In the genomic region with DNA sequence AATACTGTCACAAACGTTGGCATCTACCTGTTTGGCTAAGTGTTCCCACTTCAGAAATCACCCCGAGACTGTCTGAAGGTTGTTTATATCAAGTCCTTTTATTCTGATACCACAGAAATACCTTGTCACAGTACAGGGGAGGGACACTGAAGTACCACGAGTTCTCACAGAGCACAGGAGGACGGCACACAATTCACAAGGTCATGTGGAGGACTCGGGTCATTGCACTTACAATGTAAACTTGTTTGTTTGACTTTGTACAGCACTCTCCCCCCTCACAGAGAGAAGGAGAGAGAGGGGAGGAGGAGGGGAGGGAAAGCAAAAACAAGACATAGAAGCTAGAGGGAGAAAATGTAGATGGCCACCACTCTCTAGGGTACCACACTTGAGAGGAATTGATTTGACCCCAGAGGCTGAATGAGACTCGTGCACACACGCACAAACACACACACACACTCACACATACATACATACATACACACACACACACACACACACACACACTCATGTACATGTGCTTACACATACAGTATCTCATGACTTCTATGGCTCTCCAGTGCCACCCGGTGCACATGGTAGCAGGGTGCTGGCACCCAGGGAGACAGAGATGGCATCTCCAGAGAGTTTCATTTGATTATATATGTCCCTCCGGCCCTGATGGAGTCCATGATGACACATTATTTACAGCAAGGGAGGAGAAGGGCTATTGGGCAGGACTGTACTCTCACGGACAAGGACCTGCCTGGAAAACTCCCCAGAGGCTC, we compare ENCODE assay signal across 9 mouse cellular contexts. TPM values are rescaled to one million over a fixed set of nuclear protein-coding genes. Genes with fewer than 3 reads are reported as not detected.
DNase-seq lines count a peak whose midpoint lies in the region; ATAC-seq and TF ChIP-seq lines count a peak whose summit lies in the region.
"Had no signal": no experiment of that assay in that cellular context is flagged by ENCODE, and none has a peak within 500 bp of the region (broad histone marks: within the 10 kb centered on the region; RNA-seq: fewer than 3 reads in every experiment).

No protein-coding gene starts in this region.

- no peak for TF ChIP-seq POLR2A in kidney, adult 2 months (IDR thresholded peaks at IDR 0.05; ENCODE audit: low read depth, low read length)
- no peak for TF ChIP-seq POLR2A in MEL (IDR thresholded peaks at IDR 0.05; ENCODE audit: control insufficient read depth in 1 of 2, insufficient read depth in 1 of 2, low read depth in 1 of 2, low read length in 2 of 2, poor library complexity in 1 of 2)

- TF ChIP-seq CTCF in kidney, adult 2 months (conservative IDR thresholded peaks at IDR 0.05; ENCODE audit: insufficient read depth, insufficient read length, low read depth, low read length): no peak
- peak in 2 of 3 experiments; percentile 7 to 22; a peak in 2 of 6 replicates for TF ChIP-seq CTCF in MEL (IDR thresholded peaks at IDR 0.05 in 2 of 3, conservative IDR thresholded peaks at IDR 0.05 in 1 of 3; ENCODE audit: control insufficient read depth in 1 of 3, insufficient read depth in 1 of 3, low read depth in 2 of 3, low read length in 3 of 3, poor library complexity in 1 of 3, severe bottlenecking in 1 of 3)

- peak overlapping the region; percentile 96 for H3K4me2 ChIP-seq in embryonic facial prominence, embryonic 13.5 days
- peak overlapping the region; percentile 92 for H3K4me2 ChIP-seq in liver, embryonic 13.5 days

- H3K27ac ChIP-seq in kidney, adult 2 months (ENCODE audit: insufficient read depth, low read depth, low read length): peak overlapping the region; percentile 11; the same call in 1 of the 2 replicates
- H3K27ac ChIP-seq in MEL (ENCODE audit: control insufficient read depth, low read depth, low read length): peak overlapping the region; percentile 30
- H3K27ac ChIP-seq in embryonic facial prominence, embryonic 13.5 days: no peak overlapping the region
- peak overlapping the region; percentile 100 for H3K27ac ChIP-seq in liver, embryonic 13.5 days

- TF ChIP-seq RAD21 in MEL (IDR thresholded peaks at IDR 0.05; ENCODE audit: low read depth, low read length): no peak

- H3K9me3 ChIP-seq in MEL (replicated peaks; ENCODE audit: insufficient read depth, low read length): no peaks in the 10 kb centered on the region
- no peaks in the 10 kb centered on the region for H3K9me3 ChIP-seq in embryonic facial prominence, embryonic 13.5 days
- no peaks in the 10 kb centered on the region for H3K9me3 ChIP-seq in liver, embryonic 13.5 days (replicated peaks)

- H3K4me3 ChIP-seq in kidney, adult 2 months (ENCODE audit: insufficient read depth, low read depth, low read length): no peak overlapping the region
- peak overlapping the region; percentile 11 to 30; a peak in 3 of 4 replicates for H3K4me3 ChIP-seq in MEL (ENCODE audit: control insufficient read depth in 1 of 2, insufficient read depth in 1 of 2, low read depth in 2 of 2, low read length in 2 of 2)
- H3K4me3 ChIP-seq in embryonic facial prominence, embryonic 13.5 days: no peak overlapping the region
- peak overlapping the region; percentile 95 for H3K4me3 ChIP-seq in liver, embryonic 13.5 days (replicated peaks)

- H3K9ac ChIP-seq in MEL (ENCODE audit: control insufficient read depth, low read depth, low read length, poor library complexity, severe bottlenecking): peak overlapping the region; percentile 34; the same call in 1 of the 2 replicates
- H3K9ac ChIP-seq in embryonic facial prominence, embryonic 13.5 days: no peak overlapping the region
- H3K9ac ChIP-seq in liver, embryonic 13.5 days: peak overlapping the region; percentile 98

- no peak for DNase-seq in kidney, adult 2 months
- no peak for DNase-seq in kidney, adult 11 months
- DNase-seq in MEL (ENCODE audit: low read depth, low spot score): no peak
- no peak for DNase-seq in liver, embryonic 13.5 days
- no peak for DNase-seq in left cerebral cortex, postnatal 4 days
- DNase-seq: adrenal gland, adult 8-10 months; gastrocnemius, postnatal 25 days had no signal

- intact Hi-C loops in left cerebral cortex, postnatal 4 days (cut with DNase I): loop anchor here (5.0 kb wide), 1 partner anchor 106 kb away; no protein-coding TSS in a partner anchor

- H3K36me3 ChIP-seq in kidney, adult 2 months (ENCODE audit: control insufficient read depth, insufficient read depth, low read length): no peaks in the 10 kb centered on the region; the same call in 1 of the 2 replicates
- H3K36me3 ChIP-seq in MEL (ENCODE audit: control insufficient read depth in 1 of 2, insufficient read depth in 2 of 2, low read length in 2 of 2): no peaks in the 10 kb centered on the region
- peaks cover 18% of the 10 kb centered on the region for H3K36me3 ChIP-seq in embryonic facial prominence, embryonic 13.5 days
- H3K36me3 ChIP-seq in liver, embryonic 13.5 days: peaks cover 52% of the 10 kb centered on the region

- peaks cover 10% of the 10 kb centered on the region for H3K79me2 ChIP-seq in MEL (ENCODE audit: control insufficient read depth, insufficient read depth, low read length, poor library complexity)

- peaks cover 8% of the 10 kb centered on the region for H3K4me1 ChIP-seq in kidney, adult 2 months (ENCODE audit: control insufficient read depth, insufficient read depth, low read length)
- H3K4me1 ChIP-seq in MEL (ENCODE audit: control insufficient read depth in 1 of 2, insufficient read depth in 2 of 2, low read length in 2 of 2): peaks cover 3 to 10% of the 10 kb centered on the region in 2 experiments; a peak in 3 of 4 replicates
- peaks cover 19% of the 10 kb centered on the region for H3K4me1 ChIP-seq in embryonic facial prominence, embryonic 13.5 days
- H3K4me1 ChIP-seq in liver, embryonic 13.5 days (replicated peaks): peaks cover 68% of the 10 kb centered on the region

- no peak for TF ChIP-seq EP300 in MEL (IDR thresholded peaks at IDR 0.05; ENCODE audit: low read depth in 1 of 2, low read length in 2 of 2)

- 48% methylated on average over 10 of the region's 10 CpGs for WGBS in kidney, adult 2 months
- WGBS in embryonic facial prominence, embryonic 13.5 days: 62% methylated on average over 10 of the region's 10 CpGs
- WGBS in liver, embryonic 13.5 days (ENCODE audit: insufficient replicate concordance): 43% methylated on average over 10 of the region's 10 CpGs

- H3K27me3 ChIP-seq in kidney, adult 2 months (replicated peaks; ENCODE audit: control insufficient read depth, insufficient read depth, low read length): no peaks in the 10 kb centered on the region
- no peaks in the 10 kb centered on the region for H3K27me3 ChIP-seq in MEL (ENCODE audit: control insufficient read depth in 1 of 2, insufficient read depth in 2 of 2, low read length in 2 of 2)
- H3K27me3 ChIP-seq in embryonic facial prominence, embryonic 13.5 days: no peaks in the 10 kb centered on the region
- no peaks in the 10 kb centered on the region for H3K27me3 ChIP-seq in liver, embryonic 13.5 days

- no peak for ATAC-seq in embryonic facial prominence, embryonic 13.5 days (ENCODE audit: insufficient number of reproducible peaks, insufficient read depth, low FRiP score, low TSS enrichment, low read depth)
- ATAC-seq in liver, embryonic 13.5 days (ENCODE audit: low read depth): no peak
- ATAC-seq in activated CD4-positive, CD25-positive, alpha-beta regulatory T cell, adult 4 months: no peak

RNA-seq across cellular contexts. Expression of gene Apeh, which starts 1.7 kb away (rescaled TPM):
- 299 and 327 TPM in 2 replicates for polyA plus RNA-seq in kidney, adult 2 months (2012; rRNA removed)
- total RNA-seq in MEL (2012; rRNA removed): 57.5 and 76.1 TPM in 2 replicates
- polyA plus RNA-seq in MEL (2012; ENCODE audit: insufficient read depth in 1 of 2, insufficient read length in 2 of 2, low read depth in 1 of 2, low replicate concordance in 2 of 2, missing spikeins in 1 of 2): 10 to 100 TPM in 1 of 2 experiments, not detected in 1; 69.0 TPM
- 40.8 and 45.6 TPM in 2 replicates for polyA plus RNA-seq in embryonic facial prominence, embryonic 13.5 days (2015; fragmentation: Nextera tagmentation; extraction: Ambion mirVana)
- polyA plus RNA-seq in liver, embryonic 13.5 days (2015; fragmentation: Nextera tagmentation; extraction: Ambion mirVana): 176 and 195 TPM in 2 replicates
- 10 to 100 TPM; 46.1 to 50.1 TPM for total RNA-seq in left cerebral cortex, postnatal 4 days (2021)
- 10 to 100 TPM; 39.4 to 45.0 TPM for polyA plus RNA-seq in activated CD4-positive, CD25-positive, alpha-beta regulatory T cell, adult 4 months (2017; shearing (Covaris generic))

RNA-seq across cellular contexts. Expression of gene Rnf123, which starts 13.0 kb away (rescaled TPM):
- polyA plus RNA-seq in kidney, adult 2 months (2012; rRNA removed): 92.1 and 106 TPM in 2 replicates
- 24.9 and 28.5 TPM in 2 replicates for total RNA-seq in MEL (2012; rRNA removed)
- 10 to 100 TPM in 1 of 2 experiments, not detected in 1; 74.8 TPM for polyA plus RNA-seq in MEL (2012; ENCODE audit: insufficient read depth in 1 of 2, insufficient read length in 2 of 2, low read depth in 1 of 2, low replicate concordance in 2 of 2, missing spikeins in 1 of 2)
- 31.2 and 36.2 TPM in 2 replicates for polyA plus RNA-seq in embryonic facial prominence, embryonic 13.5 days (2015; fragmentation: Nextera tagmentation; extraction: Ambion mirVana)
- 80.8 and 88.0 TPM in 2 replicates for polyA plus RNA-seq in liver, embryonic 13.5 days (2015; fragmentation: Nextera tagmentation; extraction: Ambion mirVana)
- 10 to 100 TPM; 92.5 to 93.8 TPM for total RNA-seq in left cerebral cortex, postnatal 4 days (2021)
- polyA plus RNA-seq in activated CD4-positive, CD25-positive, alpha-beta regulatory T cell, adult 4 months (2017; shearing (Covaris generic)): 10 to 100 TPM; 49.9 to 75.8 TPM

RNA-seq across cellular contexts. Expression of gene Mst1, which starts 15.9 kb away (rescaled TPM):
- 0.31 and 0.39 TPM in 2 replicates for polyA plus RNA-seq in kidney, adult 2 months (2012; rRNA removed)
- 1.6 and 4.6 TPM in 2 replicates for total RNA-seq in MEL (2012; rRNA removed)
- 1 to 10 TPM in 1 of 2 experiments, not detected in 1; 10.0 TPM for polyA plus RNA-seq in MEL (2012; ENCODE audit: insufficient read depth in 1 of 2, insufficient read length in 2 of 2, low read depth in 1 of 2, low replicate concordance in 2 of 2, missing spikeins in 1 of 2)
- 0.38 and 1.0 TPM in 2 replicates for polyA plus RNA-seq in embryonic facial prominence, embryonic 13.5 days (2015; fragmentation: Nextera tagmentation; extraction: Ambion mirVana)
- polyA plus RNA-seq in liver, embryonic 13.5 days (2015; fragmentation: Nextera tagmentation; extraction: Ambion mirVana): 15.5 and 18.6 TPM in 2 replicates
- not detected for total RNA-seq in left cerebral cortex, postnatal 4 days (2021)
- polyA plus RNA-seq in activated CD4-positive, CD25-positive, alpha-beta regulatory T cell, adult 4 months (2017; shearing (Covaris generic)): under 1 TPM; 0.40 to 0.48 TPM
- total RNA-seq: gastrocnemius, postnatal 25 days had no signal

RNA-seq across cellular contexts. Expression of gene Amigo3, which starts 43.2 kb away (rescaled TPM):
- 1.2 and 1.3 TPM in 2 replicates for polyA plus RNA-seq in kidney, adult 2 months (2012; rRNA removed)
- 1.2 and 2.2 TPM in 2 replicates for total RNA-seq in MEL (2012; rRNA removed)
- 1 to 10 TPM in 1 of 2 experiments, not detected in 1; 3.4 TPM for polyA plus RNA-seq in MEL (2012; ENCODE audit: insufficient read depth in 1 of 2, insufficient read length in 2 of 2, low read depth in 1 of 2, low replicate concordance in 2 of 2, missing spikeins in 1 of 2)
- 3.4 and 3.7 TPM in 2 replicates for polyA plus RNA-seq in embryonic facial prominence, embryonic 13.5 days (2015; fragmentation: Nextera tagmentation; extraction: Ambion mirVana)
- 1.2 and 1.4 TPM in 2 replicates for polyA plus RNA-seq in liver, embryonic 13.5 days (2015; fragmentation: Nextera tagmentation; extraction: Ambion mirVana)
- 1 to 10 TPM; 1.6 to 2.8 TPM for total RNA-seq in left cerebral cortex, postnatal 4 days (2021)
- polyA plus RNA-seq in activated CD4-positive, CD25-positive, alpha-beta regulatory T cell, adult 4 months (2017; shearing (Covaris generic)): 1 to 10 TPM; 1.3 to 3.3 TPM

RNA-seq across cellular contexts. Expression of gene Gmppb, which starts 47.1 kb away (rescaled TPM):
- 14.0 and 16.0 TPM in 2 replicates for polyA plus RNA-seq in kidney, adult 2 months (2012; rRNA removed)
- 38.1 and 50.4 TPM in 2 replicates for total RNA-seq in MEL (2012; rRNA removed)
- polyA plus RNA-seq in MEL (2012; ENCODE audit: insufficient read depth in 1 of 2, insufficient read length in 2 of 2, low read depth in 1 of 2, low replicate concordance in 2 of 2, missing spikeins in 1 of 2): 10 to 100 TPM in 1 of 2 experiments, not detected in 1; 26.2 TPM
- polyA plus RNA-seq in embryonic facial prominence, embryonic 13.5 days (2015; fragmentation: Nextera tagmentation; extraction: Ambion mirVana): 27.4 and 31.5 TPM in 2 replicates
- polyA plus RNA-seq in liver, embryonic 13.5 days (2015; fragmentation: Nextera tagmentation; extraction: Ambion mirVana): 21.0 TPM in 2 replicates
- 10 to 100 TPM; 15.2 to 15.5 TPM for total RNA-seq in left cerebral cortex, postnatal 4 days (2021)
- 10 to 100 TPM; 12.9 to 22.2 TPM for polyA plus RNA-seq in activated CD4-positive, CD25-positive, alpha-beta regulatory T cell, adult 4 months (2017; shearing (Covaris generic))

Comparison
In these comparisons a context has a peak if more than half of its experiments do, and no peak if none do; other contexts are left out.
1. H3K4me3 ChIP-seq: peak in MEL (2 of 2) and liver, embryonic 13.5 days (single experiment); none in kidney, adult 2 months (single experiment) and embryonic facial prominence, embryonic 13.5 days (single experiment).